Mouse (Mus musculus) liver, adult 2 months (tissue): Measurements from ENCODE around the gene Arhgef5. TPM values are rescaled to one million over a fixed set of nuclear protein-coding genes. Genes with fewer than 3 reads are reported as not detected.
A peak's percentile ranks its signal among the peaks of the same experiment; 100 is the strongest.
"Not testable (repeated sequence)": the region's sequence is repeated elsewhere in the genome, so short reads cannot be mapped to it uniquely, and the experiment has no call there.

Experiments
- DNase-seq: peaks from one replicate; pipeline ENCODE4 v3.0.0-alpha.2; 2011; ENCODE audit warnings: low read depth, low spot score; ENCODE audit errors: extremely low read depth
- H3K27ac ChIP-seq: fragments of 200-500 bp; replicated peaks from 2 replicates; pipeline ENCODE4 v1.5.1; 2012; ENCODE audit warnings: low read depth, mild to moderate bottlenecking, control low read depth, inconsistent platforms, low read length; ENCODE audit not compliant: insufficient read depth
- H3K27me3 ChIP-seq: fragments of 200-500 bp; 2 replicates; pipeline ENCODE4 v1.6.1; 2012; ENCODE audit warnings: mild to moderate bottlenecking, moderate library complexity, low read length, inconsistent platforms; ENCODE audit not compliant: control insufficient read depth, insufficient read depth
- H3K36me3 ChIP-seq: fragments of 200-500 bp; 2 replicates; pipeline ENCODE4 v1.6.1; 2012; ENCODE audit warnings: low read length, inconsistent platforms; ENCODE audit not compliant: control insufficient read depth, insufficient read depth
- H3K4me1 ChIP-seq: fragments of 200-500 bp; 2 replicates; pipeline ENCODE4 v1.6.1; 2011; ENCODE audit warnings: low read length; ENCODE audit not compliant: control insufficient read depth, insufficient read depth
- H3K4me3 ChIP-seq: fragments of 200-500 bp; 2 replicates; pipeline ENCODE4 v1.5.1; 2011; ENCODE audit warnings: low read depth, mild to moderate bottlenecking, control low read depth, low read length, moderate library complexity; ENCODE audit not compliant: insufficient read depth
- H3K79me2 ChIP-seq: fragments of 200-500 bp; 2 replicates; pipeline ENCODE4 v1.6.1; 2012; ENCODE audit warnings: inconsistent platforms, mild to moderate bottlenecking, low read length, moderate library complexity; ENCODE audit not compliant: control insufficient read depth, insufficient read depth
- H3K9ac ChIP-seq: fragments of 200-500 bp; 2 replicates; pipeline ENCODE4 v1.6.1; 2012; ENCODE audit warnings: low read depth, mild to moderate bottlenecking, control low read depth, inconsistent platforms, low read length
- CTCF ChIP-seq: fragments of 200-500 bp; IDR thresholded peaks from 2 replicates; pipeline ENCODE4 v1.5.1; 2011; ENCODE audit warnings: low read depth, low read length, control low read depth
- POLR2A ChIP-seq: fragments of 200-500 bp; IDR thresholded peaks from 2 replicates; pipeline ENCODE4 v1.6.1; 2011; ENCODE audit warnings: low read length, control low read depth; ENCODE audit not compliant: insufficient read depth; ENCODE audit errors: extremely low read depth
- WGBS: fragments of 180-500 bp; shearing (Covaris S2); methylation state at CpG from one replicate; pipeline ENCODE4 v1.1.7; 2018; 5-methylcytosine and 5-hydroxymethylcytosine counted together
- polyA plus RNA-seq: library from polyadenylated mRNA; depleted of rRNA; stranded (reverse); fragments of >200 nt; gene quantifications from 2 replicates; pipeline ENCODE4 v1.2.3, GENCODE M21; 2012; rRNA removed
- total RNA-seq: library from RNA; depleted of rRNA; stranded (reverse); fragments of >200 nt; gene quantifications from 2 replicates; pipeline ENCODE4 v1.2.3, GENCODE M21; 2014; rRNA removed

The Arhgef5 gene
- total RNA-seq = 10.4 and 11.9 TPM in 2 replicates
- polyA plus RNA-seq = 9.4 and 11.4 TPM in 2 replicates

DNA sequence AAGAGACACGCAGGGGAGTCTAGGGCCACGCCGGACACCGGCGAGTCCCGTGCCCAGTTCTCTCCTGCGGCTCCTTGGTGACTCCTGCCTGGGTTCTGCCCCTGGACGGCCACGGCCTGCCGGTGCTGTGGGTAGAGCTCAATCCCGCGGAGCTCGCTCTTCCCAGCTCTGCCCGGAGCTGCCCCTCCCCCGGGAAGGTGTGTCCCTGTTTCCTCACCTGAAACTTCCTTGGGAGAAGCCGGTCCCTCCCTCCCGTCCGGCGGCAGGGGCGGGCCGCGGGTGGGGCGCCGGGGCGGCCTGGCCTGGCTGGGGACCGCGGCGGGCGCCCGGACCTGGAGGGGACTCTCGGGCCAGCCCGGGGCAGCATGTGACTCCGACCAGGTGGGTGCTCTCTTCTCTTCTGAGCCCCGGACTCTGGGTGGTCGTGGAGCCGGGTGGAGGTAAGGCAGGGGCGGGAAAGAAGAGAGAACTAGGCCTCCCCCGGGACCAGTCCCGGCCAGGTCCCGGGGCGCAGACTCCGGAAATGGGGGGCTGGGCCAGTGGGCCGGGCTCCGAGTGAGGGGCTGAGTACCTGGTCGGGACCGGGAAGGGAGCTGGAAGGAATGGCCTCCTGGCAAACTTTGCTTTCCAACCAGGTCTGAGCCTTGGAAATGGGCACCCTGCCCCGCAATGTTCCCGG, at the start of gene Arhgef5:
Arhgef5 (plus strand) TSS at position 220 of the 679 bp plus-strand sequence.
- Histone ChIP-seq H3K27ac (peak within 1 kb of the TSS; percentile 79), H3K9ac (peak within 1 kb of the TSS; percentile 88), H3K27me3 (no peaks in the 10 kb centered on the region), H3K4me1 (peaks cover 4% of the 10 kb centered on the region; the same call in 1 of the 2 replicates), H3K4me3 (peak within 1 kb of the TSS; percentile 82), H3K79me2 (peaks cover 15% of the 10 kb centered on the region), H3K36me3 (no peaks in the 10 kb centered on the region)
- under 1% methylated on average over 48 of the region's 48 CpGs for WGBS
- TF ChIP-seq POLR2A (0 out of 2 replicates have a peak, but pooled peaks have one; percentile 33), CTCF (no peak)
- peak; percentile 78 for DNase-seq

GRCm38 (mm10) chr6:43231255-43231654, 34.1 kb upstream of the Arhgef5 start, which contains the start of gene Olfr47:
Gene Olfr47 (plus strand): TSS chr6:43231529.
- DNase-seq, H3K27ac ChIP-seq, H3K36me3 ChIP-seq, H3K9ac ChIP-seq, H3K4me3 ChIP-seq, H3K4me1 ChIP-seq, H3K27me3 ChIP-seq, H3K79me2 ChIP-seq: not testable (repeated sequence)
- 78% methylated on average over 1 of the region's 1 CpGs for WGBS

DNA sequence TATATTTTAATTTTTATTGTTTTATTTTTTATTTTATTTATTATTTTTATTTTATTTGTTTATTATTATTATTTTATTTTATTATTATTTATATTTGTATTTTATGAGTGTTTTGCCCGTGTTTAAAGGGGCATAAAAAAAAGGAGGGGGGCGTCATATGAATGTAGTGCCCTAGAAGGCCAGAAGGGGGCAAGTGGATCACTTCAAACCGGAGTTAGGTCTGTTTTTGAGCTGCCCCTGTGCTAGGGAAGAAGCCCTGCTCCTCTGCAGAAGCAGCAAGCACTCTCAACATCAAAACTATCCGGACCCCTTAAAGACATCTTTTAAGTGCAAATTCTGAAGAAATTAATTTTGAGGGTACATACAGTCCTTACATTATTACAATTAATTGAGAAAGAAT, 23.3 kb upstream of the Arhgef5 start:
- WGBS = 11% methylated on average over 4 of the region's 4 CpGs
- Histone ChIP-seq H3K4me3 (no peak overlapping the region), H3K79me2 (no peaks in the 10 kb centered on the region), H3K27me3 (no peaks in the 10 kb centered on the region), H3K4me1 (no peaks in the 10 kb centered on the region), H3K27ac (no peak overlapping the region), H3K9ac (no peak overlapping the region), H3K36me3 (no peaks in the 10 kb centered on the region)
- TF ChIP-seq POLR2A (no peak), CTCF (peak; percentile 23; the same call in 1 of the 2 replicates)
- no peak for DNase-seq

DNA sequence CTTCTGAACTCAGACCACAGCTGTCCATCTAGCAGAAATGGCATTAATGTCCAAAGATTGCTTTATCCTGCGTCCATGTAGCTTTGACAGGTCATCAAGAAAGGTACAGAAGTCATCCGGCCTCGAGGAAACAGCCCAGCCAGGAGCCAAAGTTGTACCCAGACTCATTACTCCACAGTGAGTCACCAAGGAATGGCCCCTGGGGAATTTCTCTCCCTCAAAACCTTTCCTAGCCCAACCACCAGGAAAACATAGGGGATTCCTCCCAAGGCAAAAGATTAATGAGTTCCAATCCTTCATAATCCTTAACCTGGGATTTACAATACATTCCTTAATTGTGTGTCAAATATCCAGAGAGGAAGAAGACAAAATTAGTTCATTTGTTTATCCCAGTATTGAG, 18.0 kb upstream of the Arhgef5 start:
- TF ChIP-seq POLR2A = no peak
- no peak for TF ChIP-seq CTCF
- Histone ChIP-seq H3K36me3 (no peaks in the 10 kb centered on the region), H3K27ac (no peak overlapping the region), H3K9ac (no peak overlapping the region), H3K4me1 (no peaks in the 10 kb centered on the region), H3K79me2 (no peaks in the 10 kb centered on the region), H3K4me3 (no peak overlapping the region), H3K27me3 (no peaks in the 10 kb centered on the region)
- DNase-seq = no peak
- WGBS = 62% methylated on average over 3 of the region's 3 CpGs

DNA sequence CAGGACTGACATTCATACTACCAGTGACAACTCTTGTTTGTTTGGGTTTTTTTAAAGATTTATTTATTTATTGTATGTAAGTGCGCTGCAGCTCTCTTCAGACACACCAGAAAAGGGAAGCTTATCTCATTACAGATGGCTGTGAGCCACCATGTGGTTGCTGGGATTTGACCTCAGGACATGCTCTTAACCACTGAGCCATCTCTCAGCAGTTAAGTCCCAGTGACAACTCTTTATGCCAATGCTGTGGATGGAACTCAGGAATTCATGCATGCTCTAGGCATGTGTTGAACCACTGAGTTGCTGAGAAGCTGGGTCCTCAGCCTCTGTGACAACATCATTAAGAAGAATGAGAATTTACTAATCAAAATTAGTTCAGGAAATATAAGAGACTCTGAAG, 12.4 kb upstream of the Arhgef5 start:
- no peak overlapping the region for H3K9ac ChIP-seq
- TF ChIP-seq CTCF (no peak), POLR2A (no peak)
- DNase-seq = no peak
- no peak overlapping the region for H3K4me3 ChIP-seq
- H3K36me3 ChIP-seq = no peaks in the 10 kb centered on the region
- no peaks in the 10 kb centered on the region for H3K4me1 ChIP-seq
- WGBS = 74% methylated on average over 1 of the region's 1 CpGs
- no peak overlapping the region for H3K27ac ChIP-seq
- no peaks in the 10 kb centered on the region for H3K79me2 ChIP-seq
- H3K27me3 ChIP-seq = no peaks in the 10 kb centered on the region

DNA sequence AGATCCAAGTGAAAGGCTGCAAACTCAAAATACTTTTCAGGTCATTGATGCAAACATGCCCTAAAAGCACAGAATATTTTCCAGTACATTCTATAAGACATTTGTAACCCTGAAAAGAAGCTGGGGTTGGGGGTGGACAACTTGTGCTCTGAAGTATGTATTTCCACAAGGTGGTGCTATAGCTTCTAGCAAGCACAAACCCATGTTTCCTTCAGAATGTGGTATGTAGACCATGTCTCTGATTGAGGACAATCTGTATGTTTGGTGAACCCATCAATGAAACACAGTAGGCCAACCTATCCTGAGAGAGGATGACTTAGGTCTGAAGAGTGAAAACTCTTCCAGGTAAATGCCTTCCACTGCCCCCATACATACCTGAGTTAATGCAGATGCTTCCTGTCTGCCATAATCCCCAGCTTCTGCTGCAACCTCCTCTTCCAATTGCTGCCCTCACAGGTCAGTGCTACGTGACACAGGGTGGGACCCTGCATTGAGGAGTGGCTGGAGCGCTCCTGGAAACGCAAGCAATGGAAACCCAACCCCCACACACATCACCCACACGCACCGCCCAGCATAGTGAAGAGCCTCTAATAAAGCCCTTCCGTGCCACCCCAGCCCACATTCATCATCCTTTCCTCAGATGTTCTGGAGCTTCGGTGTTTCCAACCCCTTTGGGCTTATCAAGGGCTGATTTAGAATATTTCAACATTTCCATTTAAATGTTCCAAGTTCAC, 11.0 kb upstream of the Arhgef5 start:
- DNase-seq = peak; percentile 51
- 63% methylated on average over 7 of the region's 7 CpGs for WGBS
- H3K79me2 ChIP-seq = no peaks in the 10 kb centered on the region

More for the DNA sequence above, 11.0 kb upstream of the Arhgef5 start:
- no peaks in the 10 kb centered on the region for H3K4me1 ChIP-seq
- H3K27me3 ChIP-seq = no peaks in the 10 kb centered on the region
- TF ChIP-seq POLR2A = no peak
- peak; percentile 55 for TF ChIP-seq CTCF
- H3K27ac ChIP-seq = no peak overlapping the region
- no peak overlapping the region for H3K4me3 ChIP-seq
- no peaks in the 10 kb centered on the region for H3K36me3 ChIP-seq
- H3K9ac ChIP-seq = no peak overlapping the region
